ENCODE assay signal across 1 mouse cellular context in genomic region chr7:4653780-4654179, GRCm38 (mm10).
TF ChIP-seq lines count a peak whose summit lies in the region.

No protein-coding gene starts in this region.

TF ChIP-seq in CH12.LX, 34 proteins besides CTCF, POLR2A, EP300 and RAD21 (continued from another document):
- no peak; the same call in 1 of the 2 replicates for TF ChIP-seq MXI1 (IDR thresholded peaks at IDR 0.05; ENCODE audit: low read depth, low read length)
- peak; percentile 79 for TF ChIP-seq TBP (conservative IDR thresholded peaks at IDR 0.05; ENCODE audit: low read depth, low read length)
- TF ChIP-seq JUN (IDR thresholded peaks at IDR 0.05; ENCODE audit: insufficient read depth, low read depth, low read length), result no peak
- TF ChIP-seq NELFE (IDR thresholded peaks at IDR 0.05; ENCODE audit: low read depth, low read length), result no peak
- peak; percentile 53; the same call in 1 of the 2 replicates for TF ChIP-seq TCF12 (IDR thresholded peaks at IDR 0.05; ENCODE audit: low read depth, low read length)
